Mouse (Mus musculus) cerebellum, adult (tissue): ENCODE data around the gene Hectd4.
"Not testable (repeated sequence)": the region's sequence is repeated elsewhere in the genome, so short reads cannot be mapped to it uniquely, and the experiment has no call there.

ENCODE experiments used
- ATAC-seq: cut with Nextera tagmentation; 2 replicates; pipeline ENCODE4 v1.9.2; 2017; ENCODE audit warnings: mild to moderate bottlenecking, moderate library complexity, mixed read lengths; ENCODE audit not compliant: insufficient number of reproducible peaks, low FRiP score, low TSS enrichment

Hectd4 gene

DNA sequence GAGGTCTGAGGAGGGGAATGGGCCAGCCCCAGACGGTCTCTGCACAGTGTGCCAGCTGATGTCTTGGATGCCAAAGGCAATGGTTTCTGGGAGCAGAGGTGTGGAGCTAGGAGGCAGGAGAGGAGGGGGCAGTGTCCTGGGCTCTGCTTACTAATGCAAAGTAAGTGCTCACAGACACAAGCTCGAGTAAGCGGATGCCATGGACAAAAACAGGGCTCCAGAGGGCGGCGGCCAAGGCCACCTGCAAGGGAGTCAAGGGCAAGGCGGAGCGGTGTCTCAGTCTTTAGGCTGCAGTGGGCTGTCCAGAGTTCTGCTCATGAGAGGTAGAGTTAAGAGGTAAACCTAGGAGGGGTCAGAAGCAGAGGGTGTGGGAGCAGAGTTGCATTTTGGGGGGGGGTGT lies 51.0 kb downstream of the Hectd4 start:
- ATAC-seq = no peak

- ATAC-seq = no peak
These were observed 56.8 kb downstream of the Hectd4 start for GRCm38 (mm10) chr5:121276808-121277207.

DNA sequence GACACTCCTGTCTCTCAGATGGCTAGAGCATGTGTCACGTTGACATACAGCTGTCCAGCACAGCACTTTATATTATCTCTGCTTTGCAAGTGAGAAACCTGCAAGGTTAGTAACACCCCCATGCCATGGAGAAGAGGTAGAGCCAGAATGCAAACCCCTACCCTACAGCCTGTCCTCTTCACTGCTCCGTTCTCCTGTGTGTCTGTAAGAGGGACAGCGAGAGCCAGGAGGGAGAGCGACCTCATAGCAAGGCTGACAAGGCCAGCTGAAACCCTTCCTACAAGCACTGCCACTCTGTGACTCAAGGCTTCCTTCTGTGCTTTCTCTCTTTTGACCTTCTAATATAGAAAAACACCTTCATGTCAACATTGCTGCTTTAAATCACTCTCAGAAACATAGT lies 60.4 kb downstream of the Hectd4 start:
- no peak for ATAC-seq

GRCm38 (mm10) chr5:121283051-121283450 lies 63.0 kb downstream of the Hectd4 start:
- no peak for ATAC-seq

- no peak for ATAC-seq
These were observed 64.8 kb downstream of the Hectd4 start for GRCm38 (mm10) chr5:121284816-121285215.

GRCm38 (mm10) chr5:121287213-121287612 lies 67.2 kb downstream of the Hectd4 start:
- ATAC-seq = no peak

- no peak for ATAC-seq
These were observed 70.3 kb downstream of the Hectd4 start for GRCm38 (mm10) chr5:121290289-121290688.

DNA sequence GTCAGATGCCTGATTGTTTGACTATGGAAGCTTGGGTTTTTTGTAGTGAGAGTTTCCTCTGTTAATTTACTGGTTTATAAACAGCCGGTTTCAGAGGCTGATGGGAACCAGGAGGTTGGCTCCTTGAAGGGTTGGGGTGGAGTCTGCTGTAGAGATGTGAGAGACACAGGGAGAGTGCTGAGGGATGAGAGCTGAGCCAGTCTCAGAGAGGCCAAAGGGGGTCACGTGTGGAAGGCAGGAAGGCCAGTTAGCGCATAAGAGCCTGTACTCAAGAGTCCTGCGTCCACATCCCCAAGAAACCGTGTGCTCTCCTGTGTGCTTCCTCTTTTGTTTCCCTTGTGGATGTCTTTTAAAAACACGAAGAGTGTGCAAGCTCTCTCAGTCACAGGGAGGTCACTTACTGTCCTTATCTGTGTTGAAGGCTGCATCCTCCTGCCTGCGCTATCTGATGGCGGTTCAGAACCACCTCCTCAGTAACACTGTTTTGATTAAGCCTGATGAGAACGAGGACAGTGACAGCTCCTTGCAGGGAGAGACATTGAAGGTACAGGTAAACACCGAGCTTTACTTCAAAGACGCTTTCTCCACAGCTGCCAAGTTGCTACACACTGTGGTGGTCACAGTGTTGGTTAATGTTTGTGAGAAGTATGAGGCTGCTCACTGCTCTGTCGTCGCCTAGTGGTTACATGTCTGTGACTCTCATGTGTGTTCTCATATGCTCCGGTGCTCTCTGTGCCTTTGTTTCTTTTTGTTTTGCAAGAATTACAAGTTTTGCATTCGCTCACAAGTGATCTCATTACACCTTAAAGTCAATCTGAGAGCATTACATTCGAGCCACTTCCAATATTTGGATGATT lies 72.5 kb downstream of the Hectd4 start:
- ATAC-seq = no peak

DNA sequence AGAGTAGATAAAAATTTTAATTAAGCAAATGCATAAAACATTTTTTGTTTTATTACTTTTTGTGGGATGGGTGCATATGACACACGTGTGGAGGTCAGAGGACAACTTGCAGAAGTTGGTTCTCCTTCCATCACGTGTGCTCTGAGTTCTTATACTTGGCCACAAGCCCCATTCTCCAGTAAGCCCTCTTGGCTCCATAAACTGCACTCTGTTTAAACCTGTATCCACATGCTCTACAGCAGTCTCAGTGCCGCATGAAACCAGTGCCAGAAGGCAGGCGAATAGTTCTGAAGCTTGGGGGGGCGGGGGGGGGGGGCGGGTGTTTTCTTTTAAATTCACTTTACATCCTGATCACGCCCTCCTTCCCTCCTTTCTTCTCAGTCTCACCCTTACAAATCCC lies 85.0 kb downstream of the Hectd4 start:
- ATAC-seq = no peak

GRCm38 (mm10) chr5:121307620-121308019 lies 87.6 kb downstream of the Hectd4 start:
- no peak for ATAC-seq

GRCm38 (mm10) chr5:121311576-121311975 lies 91.6 kb downstream of the Hectd4 start:
- ATAC-seq = no peak

GRCm38 (mm10) chr5:121313764-121314474 lies 93.9 kb downstream of the Hectd4 start:
- no peak for ATAC-seq

DNA sequence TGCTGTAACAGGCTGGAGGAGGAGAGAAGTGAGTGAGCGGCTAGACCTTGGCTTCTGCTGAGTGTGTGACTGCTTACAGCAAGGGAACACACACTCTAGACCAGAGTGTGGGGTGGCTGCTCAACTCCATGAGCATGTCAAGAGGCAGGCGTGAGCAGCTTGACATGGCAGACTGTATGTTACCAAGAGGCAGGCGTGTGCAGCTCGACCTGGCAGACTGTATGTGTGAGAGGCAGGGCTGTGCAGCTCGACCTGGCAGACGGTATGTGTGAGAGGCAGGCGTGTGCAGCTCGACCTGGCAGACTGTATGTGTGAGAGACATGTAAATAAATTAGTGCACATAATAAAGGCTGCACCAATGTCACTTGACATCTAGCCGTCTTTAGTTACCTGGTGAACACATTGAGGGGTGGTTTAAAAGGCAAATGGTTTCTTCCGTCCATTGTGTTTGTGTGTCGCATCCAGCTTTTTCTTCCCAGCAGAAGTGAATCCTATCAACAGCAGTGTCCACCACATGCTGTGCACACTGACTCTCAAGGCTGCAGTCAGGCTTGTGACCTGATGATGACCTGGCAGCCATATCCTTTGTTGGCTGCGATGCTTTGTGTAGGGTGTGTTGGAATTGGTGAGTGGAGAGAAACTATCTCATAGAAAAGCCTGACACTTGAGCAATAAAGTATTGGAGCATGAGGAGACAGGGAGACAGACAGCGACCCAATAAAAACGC lies 106.2 kb downstream of the Hectd4 start:
- no peak for ATAC-seq

- ATAC-seq = peak; percentile 29; the same call in 1 of the 2 replicates
These were observed 109.5 kb downstream of the Hectd4 start for GRCm38 (mm10) chr5:121329333-121330058.

DNA sequence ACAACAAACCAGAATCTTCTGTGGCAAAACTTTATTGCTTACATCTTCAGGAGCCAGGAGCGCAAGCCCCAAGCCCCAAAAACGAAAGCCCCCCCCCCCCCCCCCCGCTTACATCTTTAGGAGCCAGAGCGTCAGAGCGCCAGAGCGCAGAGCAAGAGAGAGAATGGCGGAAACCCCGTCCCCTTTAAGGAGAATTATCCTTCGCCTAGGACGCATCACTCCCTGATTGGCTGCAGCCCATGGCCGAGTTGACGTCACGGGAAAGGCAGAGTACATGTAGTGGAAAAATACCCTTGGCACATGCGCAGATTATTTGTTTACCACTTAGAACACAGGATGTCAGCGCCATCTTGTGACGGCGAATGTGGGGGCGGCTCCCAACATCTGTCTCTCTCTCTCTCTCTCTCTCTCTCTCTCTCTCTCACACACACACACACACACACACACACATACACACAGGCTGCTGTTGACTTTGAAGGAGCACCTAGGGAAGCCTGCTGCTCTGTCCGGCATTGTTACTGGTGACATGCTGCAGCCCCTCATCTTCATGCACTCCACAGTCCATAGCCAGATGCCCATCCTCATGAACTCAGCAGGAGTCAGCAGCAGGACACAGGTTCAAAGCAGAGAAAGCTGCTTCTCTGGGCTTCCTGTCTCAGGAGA lies 110.3 kb downstream of the Hectd4 start:
- ATAC-seq = not testable (repeated sequence)

DNA sequence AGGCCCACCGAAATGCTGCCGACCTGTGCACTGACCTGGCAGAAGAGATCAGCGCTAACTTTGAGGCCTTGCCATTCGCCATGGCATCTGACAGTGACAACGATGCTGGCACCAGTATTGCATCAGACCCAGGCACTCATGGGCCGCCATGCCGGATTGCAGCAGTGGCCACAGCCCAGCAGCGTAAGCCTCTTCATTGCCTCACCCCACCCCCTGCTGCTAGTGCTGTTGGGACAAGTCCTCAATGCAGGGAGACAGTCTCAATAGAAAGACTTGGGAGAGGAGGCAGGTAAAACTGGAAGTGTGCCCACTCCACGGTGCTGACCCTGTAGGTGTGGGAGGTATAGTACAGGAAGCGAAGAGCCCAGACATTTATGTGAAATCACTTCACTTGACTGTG lies 111.7 kb downstream of the Hectd4 start:
- no peak for ATAC-seq

DNA sequence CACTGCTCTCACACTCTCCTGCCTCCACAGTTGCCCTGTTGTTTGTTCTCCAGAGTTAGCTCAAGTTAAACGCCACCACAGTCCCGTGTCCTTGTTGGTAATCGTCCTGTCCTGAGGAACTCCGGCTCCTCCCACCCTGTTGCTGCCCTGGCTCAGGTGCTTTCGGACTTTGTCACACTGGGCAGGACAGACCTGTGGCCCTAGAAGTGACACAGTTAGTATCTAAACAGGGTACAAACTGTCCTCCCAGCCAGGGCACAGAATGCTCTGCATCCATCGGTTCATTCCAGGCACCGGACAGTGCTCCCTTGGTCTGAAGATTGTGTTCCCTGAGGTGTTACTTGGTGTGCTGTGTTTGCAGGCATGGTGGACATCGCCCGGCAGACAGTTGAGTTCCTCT lies 114.0 kb downstream of the Hectd4 start:
- ATAC-seq = no peak

GRCm38 (mm10) chr5:121334454-121334853 lies 114.4 kb downstream of the Hectd4 start:
- no peak for ATAC-seq

DNA sequence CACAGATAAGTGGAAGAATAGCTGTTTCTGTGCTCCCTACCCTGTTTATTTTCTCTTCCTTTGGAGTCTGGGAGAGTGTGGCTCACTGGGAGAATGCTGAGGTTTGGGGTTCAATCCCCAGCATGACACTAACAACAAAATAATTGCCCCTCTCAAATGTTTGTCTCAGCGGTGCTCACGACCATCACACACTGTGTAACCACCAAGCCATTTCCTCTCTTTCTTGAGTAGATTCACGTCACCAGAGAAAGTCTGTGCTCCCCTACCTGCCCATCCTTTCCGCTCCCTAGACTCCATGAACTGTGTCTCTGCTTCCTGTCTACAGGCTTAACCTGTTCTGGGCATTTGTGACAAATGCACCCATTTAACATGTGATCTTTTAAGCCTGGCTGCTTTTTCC lies 115.4 kb downstream of the Hectd4 start:
- ATAC-seq = no peak

GRCm38 (mm10) chr5:121336009-121336408 lies 116.0 kb downstream of the Hectd4 start:
- 0 out of 2 replicates have a peak, but pooled peaks have one; percentile 47 for ATAC-seq
